Mouse (Mus musculus) forebrain, postnatal 0 days (tissue): ENCODE measurements at regions not wholly inside any gene's neighbourhood (a gene's known extent, or its start where the extent isn't known, plus 50 kb on each side); places are given as distances from the start of the nearest gene placed in this dataset.

Experiments used
- ATAC-seq: fragments of 200-750 bp; cut with Nextera tagmentation; 2 replicates; pipeline ENCODE4 v1.8.0; 2017; ENCODE audit warnings: mild to moderate bottlenecking, moderate library complexity
- DNase-seq: peaks from one replicate; pipeline ENCODE4 v3.0.0-alpha.2; 2015
- H3K27ac ChIP-seq: fragments of 300-500 bp; sonication (generic); 2 replicates; pipeline ENCODE4 v1.5.1; 2014; ENCODE audit warnings: low read depth, mild to moderate bottlenecking, antibody characterized with exemption, low read length, moderate library complexity, mixed read lengths
- H3K27me3 ChIP-seq: fragments of 300-500 bp; sonication (generic); 2 replicates; pipeline ENCODE4 v1.6.1; 2014; ENCODE audit warnings: mild to moderate bottlenecking, low read length, mixed read lengths; ENCODE audit not compliant: insufficient read depth
- H3K36me3 ChIP-seq: fragments of 300-500 bp; sonication (generic); 2 replicates; pipeline ENCODE4 v1.6.1; 2014; ENCODE audit warnings: mild to moderate bottlenecking, moderate library complexity; ENCODE audit not compliant: insufficient read depth
- H3K4me1 ChIP-seq: fragments of 300-500 bp; sonication (generic); 2 replicates; pipeline ENCODE4 v1.6.1; 2014; ENCODE audit warnings: antibody characterized with exemption; ENCODE audit not compliant: insufficient read depth
- H3K4me2 ChIP-seq: fragments of 300-500 bp; sonication (generic); 2 replicates; pipeline ENCODE4 v1.6.1; 2014; ENCODE audit warnings: low read depth, mild to moderate bottlenecking, moderate library complexity
- H3K4me3 ChIP-seq: fragments of 300-500 bp; sonication (generic); 2 replicates; pipeline ENCODE4 v1.5.1; 2014; ENCODE audit warnings: low read depth, low read length, mixed read lengths
- H3K9ac ChIP-seq: fragments of 300-500 bp; sonication (generic); 2 replicates; pipeline ENCODE4 v1.6.1; 2014; ENCODE audit warnings: mild to moderate bottlenecking
- H3K9me3 ChIP-seq: fragments of 300-500 bp; sonication (generic); 2 replicates; pipeline ENCODE4 v1.6.1; 2016; ENCODE audit warnings: low read length
- CTCF ChIP-seq: sonication (generic); IDR thresholded peaks from 2 replicates; pipeline ENCODE4 v1.5.1; 2016; ENCODE audit warnings: antibody characterized with exemption, control low read depth, low read depth
- WGBS: fragments of 180-500 bp; shearing (Covaris S2); extraction: QIAGEN DNeasy Blood & Tissue Kit; methylation state at CpG from one replicate; pipeline ENCODE4 v1.1.7; 2014; 5-methylcytosine and 5-hydroxymethylcytosine counted together

DNA sequence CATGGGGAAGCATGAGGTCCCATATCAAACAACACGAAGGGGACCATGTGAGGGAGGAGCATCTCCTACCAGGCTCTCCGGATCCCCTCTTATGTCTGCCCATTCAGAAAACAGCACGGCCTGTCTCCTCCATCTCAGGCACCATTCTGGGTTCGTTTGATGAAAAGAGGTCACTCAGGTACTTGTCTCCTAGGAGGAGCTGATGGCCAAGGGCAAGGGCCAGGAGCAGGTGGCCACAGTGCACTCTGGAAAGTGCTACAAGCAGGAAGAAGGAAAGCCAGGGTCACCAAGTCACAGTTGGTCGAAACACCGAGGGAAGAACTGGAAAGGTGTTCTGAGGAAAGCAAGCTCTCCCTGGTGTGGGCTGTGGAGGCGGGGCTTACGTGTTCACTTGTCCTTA lies 135.9 kb upstream of the Mkln1 start:
- WGBS, result 91% methylated on average over 8 of the region's 8 CpGs
- DNase-seq (no peak), ATAC-seq (no peak)
- no peak for TF ChIP-seq CTCF
- Histone ChIP-seq H3K27ac (no peak overlapping the region), H3K4me3 (no peak overlapping the region), H3K9me3 (no peaks in the 10 kb centered on the region), H3K9ac (no peak overlapping the region), H3K4me1 (no peaks in the 10 kb centered on the region), H3K36me3 (no peaks in the 10 kb centered on the region), H3K4me2 (no peak overlapping the region), H3K27me3 (no peaks in the 10 kb centered on the region)

DNA sequence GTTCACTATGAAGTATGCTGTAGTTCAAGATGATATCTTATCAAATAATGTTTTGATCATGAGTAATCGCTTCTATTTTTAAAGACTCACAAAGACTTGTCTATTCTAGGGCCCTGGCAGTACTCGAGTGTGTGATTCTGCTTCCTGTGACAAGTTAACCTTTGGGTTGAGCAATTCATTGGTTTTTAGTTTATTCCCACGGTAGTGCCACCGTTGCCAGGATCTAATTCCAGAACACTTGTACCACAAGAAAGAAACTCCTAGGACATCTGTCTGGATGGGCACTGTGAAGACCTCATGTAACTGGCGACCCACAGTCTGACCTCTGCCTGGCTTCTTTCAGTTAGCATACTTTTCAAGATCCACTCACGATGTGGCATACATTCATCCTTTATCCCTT lies 134.7 kb upstream of the Mkln1 start:
- no peak for ATAC-seq
- WGBS, result 87% methylated on average over 6 of the region's 6 CpGs
- no peak overlapping the region for H3K27ac ChIP-seq

DNA sequence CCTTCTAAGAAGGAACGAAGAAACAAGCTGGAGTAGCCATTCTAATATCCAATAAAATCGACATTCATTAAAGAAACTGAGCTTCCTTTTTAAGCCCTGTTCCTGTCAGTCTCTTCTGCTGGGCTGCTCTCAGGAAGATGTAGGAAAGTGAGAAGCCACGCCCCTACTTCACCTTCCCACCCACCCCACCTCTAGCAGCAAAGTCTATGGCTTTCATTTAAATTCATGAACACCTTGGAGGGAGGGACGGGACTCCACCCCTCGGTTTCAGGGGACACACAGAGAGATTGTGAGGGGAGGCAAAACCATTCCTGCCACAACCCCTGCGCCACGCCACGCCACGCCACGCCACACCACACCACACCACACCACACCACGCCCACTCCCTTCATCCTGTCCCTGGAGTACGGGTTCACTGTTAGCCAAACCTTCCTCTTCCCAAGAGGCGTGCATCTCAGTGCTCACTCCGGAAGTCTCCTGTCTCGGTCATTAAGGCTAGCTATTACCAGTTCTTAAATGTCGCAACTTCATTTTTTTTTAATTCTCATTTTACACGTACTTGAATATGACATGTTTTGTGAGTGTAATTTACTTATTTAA lies 132.0 kb upstream of the Mkln1 start:
- no peak for ATAC-seq
- no peaks in the 10 kb centered on the region for H3K36me3 ChIP-seq
- 80% methylated on average over 17 of the region's 17 CpGs for WGBS

More for the DNA sequence above, 134.7 kb upstream of the Mkln1 start:
- no peak for DNase-seq
- Histone ChIP-seq H3K9me3 (no peaks in the 10 kb centered on the region), H3K36me3 (no peaks in the 10 kb centered on the region), H3K4me3 (no peak overlapping the region), H3K4me1 (no peaks in the 10 kb centered on the region), H3K9ac (no peak overlapping the region), H3K4me2 (no peak overlapping the region), H3K27me3 (no peaks in the 10 kb centered on the region)
- no peak for TF ChIP-seq CTCF

DNA sequence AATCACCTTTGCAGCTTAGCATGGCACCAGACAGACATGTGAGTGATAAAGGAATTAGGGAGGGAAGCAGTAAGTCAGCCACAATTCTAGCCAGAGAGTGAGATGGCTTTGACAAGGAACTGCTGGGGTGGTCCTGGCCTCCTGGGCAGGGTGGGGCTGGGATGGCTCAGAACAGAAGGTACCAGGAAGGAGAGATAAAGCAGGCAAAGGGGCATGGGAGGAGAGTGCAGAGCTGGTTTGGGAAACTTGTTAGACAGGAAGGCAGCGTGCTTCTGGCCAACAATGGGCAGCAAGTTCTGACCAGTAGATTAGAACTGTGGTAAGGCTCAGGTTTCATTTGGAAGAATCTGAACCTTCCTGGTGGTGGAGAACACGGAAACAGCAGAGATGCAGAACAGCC lies 130.5 kb upstream of the Mkln1 start:
- Histone ChIP-seq H3K9me3 (no peaks in the 10 kb centered on the region), H3K36me3 (no peaks in the 10 kb centered on the region), H3K27ac (no peak overlapping the region), H3K4me1 (no peaks in the 10 kb centered on the region), H3K4me3 (no peak overlapping the region), H3K27me3 (no peaks in the 10 kb centered on the region), H3K9ac (no peak overlapping the region), H3K4me2 (no peak overlapping the region)
- DNase-seq (no peak), ATAC-seq (no peak)
- WGBS, result 84% methylated on average over 2 of the region's 2 CpGs
- TF ChIP-seq CTCF, result no peak

More for the DNA sequence above, 132.0 kb upstream of the Mkln1 start:
- Histone ChIP-seq H3K27me3 (no peaks in the 10 kb centered on the region), H3K4me1 (no peaks in the 10 kb centered on the region), H3K27ac (no peak overlapping the region), H3K4me2 (no peak overlapping the region), H3K9me3 (no peaks in the 10 kb centered on the region), H3K4me3 (no peak overlapping the region), H3K9ac (no peak overlapping the region)
- DNase-seq, result no peak
- no peak for TF ChIP-seq CTCF

DNA sequence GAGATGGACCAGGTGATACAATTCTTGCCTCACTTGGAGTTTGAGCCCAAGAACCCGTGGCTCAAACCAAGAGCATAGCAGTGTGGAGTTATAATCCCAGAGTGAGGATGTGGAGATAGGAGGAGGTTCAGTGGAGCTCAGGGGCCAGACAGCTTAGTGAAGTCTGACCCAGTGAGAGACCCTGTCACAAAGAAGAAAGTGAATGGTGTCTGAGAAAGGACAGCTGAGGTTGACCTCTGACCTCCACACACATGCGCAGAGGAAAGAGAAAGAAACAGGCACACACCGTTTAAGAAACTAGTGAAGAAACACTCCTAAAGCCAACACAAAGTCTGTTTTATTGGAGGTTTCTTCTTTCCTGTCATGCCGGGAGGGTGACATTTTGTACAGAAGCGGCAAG lies 124.7 kb upstream of the Mkln1 start:
- Histone ChIP-seq H3K9ac (no peak overlapping the region), H3K4me3 (no peak overlapping the region), H3K36me3 (no peaks in the 10 kb centered on the region), H3K27ac (no peak overlapping the region), H3K9me3 (no peaks in the 10 kb centered on the region), H3K4me1 (no peaks in the 10 kb centered on the region), H3K27me3 (no peaks in the 10 kb centered on the region), H3K4me2 (no peak overlapping the region)
- DNase-seq, result no peak
- ATAC-seq, result no peak
- TF ChIP-seq CTCF, result no peak
- WGBS, result 57% methylated on average over 5 of the region's 5 CpGs

DNA sequence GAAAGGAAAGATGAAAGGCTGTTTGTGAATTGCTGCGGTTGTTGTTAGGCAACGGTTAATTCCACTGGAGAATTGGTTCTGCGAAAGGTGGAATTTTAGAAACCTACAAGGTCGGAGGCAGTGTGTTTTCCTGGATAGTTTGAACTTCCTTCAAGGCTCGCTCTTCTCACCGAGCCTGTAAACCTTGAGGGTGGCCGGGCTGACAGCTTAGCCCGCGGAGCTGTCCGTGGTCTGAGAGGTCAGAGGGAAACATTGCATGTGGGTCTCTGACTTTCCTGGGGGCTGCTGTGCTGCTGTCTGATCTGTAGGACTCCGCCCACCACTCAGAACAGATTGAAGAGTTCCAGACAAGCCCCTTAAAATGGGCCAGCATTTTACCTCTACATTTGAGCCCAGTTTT lies 124.3 kb upstream of the Mkln1 start:
- Histone ChIP-seq H3K9me3 (no peaks in the 10 kb centered on the region), H3K9ac (no peak overlapping the region), H3K27ac (no peak overlapping the region), H3K4me2 (no peak overlapping the region), H3K4me1 (no peaks in the 10 kb centered on the region), H3K27me3 (no peaks in the 10 kb centered on the region), H3K4me3 (no peak overlapping the region), H3K36me3 (no peaks in the 10 kb centered on the region)
- ATAC-seq, result no peak
- DNase-seq, result no peak
- TF ChIP-seq CTCF, result no peak
- WGBS, result 39% methylated on average over 11 of the region's 11 CpGs

DNA sequence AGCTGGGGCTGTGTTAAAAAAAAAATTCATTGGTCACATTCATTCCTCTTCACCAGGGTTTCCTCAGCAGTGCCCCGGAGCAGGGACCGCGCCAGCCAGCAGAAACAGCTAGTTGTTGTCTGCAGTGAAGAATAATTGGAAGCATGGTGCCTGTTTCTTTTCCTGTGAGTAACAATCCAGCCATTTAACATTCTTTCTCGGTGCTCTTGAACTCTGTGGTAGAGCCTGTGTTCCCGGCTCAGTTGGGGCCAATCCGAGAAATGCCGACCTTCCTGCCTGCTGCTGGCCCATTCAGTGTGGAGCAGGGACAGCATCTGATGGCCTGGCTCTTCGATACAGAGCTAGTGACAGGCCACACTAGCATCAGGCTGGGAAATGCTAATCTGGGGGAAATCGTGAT lies 120.7 kb upstream of the Mkln1 start:
- H3K4me3 ChIP-seq, result no peak overlapping the region
- H3K9ac ChIP-seq, result no peak overlapping the region
- DNase-seq (no peak), ATAC-seq (peak; percentile 51)
- TF ChIP-seq CTCF, result no peak
- H3K4me1 ChIP-seq, result no peaks in the 10 kb centered on the region
- H3K9me3 ChIP-seq, result no peaks in the 10 kb centered on the region
- H3K36me3 ChIP-seq, result no peaks in the 10 kb centered on the region
- WGBS, result 39% methylated on average over 9 of the region's 9 CpGs
- H3K27ac ChIP-seq, result no peak overlapping the region
- H3K4me2 ChIP-seq, result no peak overlapping the region
- H3K27me3 ChIP-seq, result no peaks in the 10 kb centered on the region

DNA sequence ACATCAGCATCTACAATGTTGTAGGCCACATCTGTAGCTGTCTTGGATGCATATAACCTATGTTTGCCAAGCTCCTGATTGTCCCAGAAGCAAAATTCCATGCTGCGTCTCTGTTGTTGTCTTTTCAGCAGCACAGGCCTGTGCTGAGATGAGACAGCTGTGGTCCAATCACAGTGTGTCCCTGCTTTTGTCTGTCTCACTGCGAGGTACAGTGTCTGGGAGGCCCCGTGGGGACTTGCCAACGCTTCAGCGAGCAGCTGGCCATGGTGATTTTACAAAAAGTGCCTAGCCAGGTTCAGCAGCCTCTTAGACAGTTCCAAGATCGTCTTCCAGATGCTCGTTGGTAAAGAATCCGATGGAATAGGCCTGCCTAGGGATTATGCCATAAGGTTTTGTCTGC lies 114.6 kb upstream of the Mkln1 start:
- Histone ChIP-seq H3K27ac (no peak overlapping the region), H3K27me3 (no peaks in the 10 kb centered on the region), H3K36me3 (no peaks in the 10 kb centered on the region), H3K4me3 (no peak overlapping the region), H3K4me1 (no peaks in the 10 kb centered on the region), H3K4me2 (no peak overlapping the region), H3K9me3 (no peaks in the 10 kb centered on the region), H3K9ac (no peak overlapping the region)
- ATAC-seq (no peak), DNase-seq (no peak)
- WGBS, result 48% methylated on average over 8 of the region's 8 CpGs
- no peak for TF ChIP-seq CTCF
